Mouse (Mus musculus) bone marrow macrophage, adult 2 months (primary cell): ENCODE results near the gene Plac1. TPM values are rescaled to one million over a fixed set of nuclear protein-coding genes. Genes with fewer than 3 reads are reported as not detected.

Source experiments
- H3K27ac ChIP-seq: 2 replicates; pipeline ENCODE4 v1.5.1; 2012; ENCODE audit warnings: low read depth, low read length; ENCODE audit not compliant: insufficient read depth
- H3K4me1 ChIP-seq: 2 replicates; pipeline ENCODE4 v1.6.1; 2012; ENCODE audit warnings: low read length; ENCODE audit not compliant: control insufficient read depth, insufficient read depth
- H3K4me3 ChIP-seq: 2 replicates; pipeline ENCODE4 v1.5.1; 2012; ENCODE audit warnings: mild to moderate bottlenecking, low read length, moderate library complexity; ENCODE audit not compliant: insufficient read depth
- CTCF ChIP-seq: IDR thresholded peaks from 2 replicates; pipeline ENCODE4 v1.5.1; 2012; ENCODE audit warnings: low read depth, mild to moderate bottlenecking, low read length, moderate library complexity
- POLR2A ChIP-seq: IDR thresholded peaks from 2 replicates; pipeline ENCODE4 v1.6.1; 2012; ENCODE audit warnings: mild to moderate bottlenecking, low read depth, low read length, borderline replicate concordance
- polyA plus RNA-seq: library from polyadenylated mRNA; stranded (reverse); fragments of >200 nt; gene quantifications from 2 replicates; pipeline ENCODE4 v1.2.4, GENCODE M21; 2012; ENCODE audit not compliant: missing spikeins, insufficient read depth, insufficient read length

The Plac1 gene
- polyA plus RNA-seq, 1 experiment: not detected

DNA sequence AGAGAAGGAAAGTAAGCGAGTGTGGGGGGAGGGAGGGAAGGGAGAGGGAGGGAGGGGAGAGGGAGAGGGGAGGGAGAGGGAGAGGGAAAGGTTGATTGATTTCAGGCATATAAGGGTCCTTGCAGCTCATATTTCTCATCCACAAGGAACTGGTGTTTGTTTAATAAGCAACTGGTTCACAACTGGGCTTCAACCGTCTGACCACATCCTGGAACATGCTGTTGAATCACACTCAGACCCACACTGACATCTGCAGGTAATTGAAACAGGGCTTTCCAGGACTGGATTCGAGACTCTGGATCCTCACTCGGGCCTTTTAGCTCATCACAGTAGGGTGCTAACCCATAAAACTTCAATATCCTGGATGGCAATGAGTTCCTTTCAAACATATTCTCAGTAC, 6.2 kb downstream of the Plac1 start:
- no peak overlapping the region for H3K27ac ChIP-seq
- TF ChIP-seq POLR2A (no peak), CTCF (no peak)

DNA sequence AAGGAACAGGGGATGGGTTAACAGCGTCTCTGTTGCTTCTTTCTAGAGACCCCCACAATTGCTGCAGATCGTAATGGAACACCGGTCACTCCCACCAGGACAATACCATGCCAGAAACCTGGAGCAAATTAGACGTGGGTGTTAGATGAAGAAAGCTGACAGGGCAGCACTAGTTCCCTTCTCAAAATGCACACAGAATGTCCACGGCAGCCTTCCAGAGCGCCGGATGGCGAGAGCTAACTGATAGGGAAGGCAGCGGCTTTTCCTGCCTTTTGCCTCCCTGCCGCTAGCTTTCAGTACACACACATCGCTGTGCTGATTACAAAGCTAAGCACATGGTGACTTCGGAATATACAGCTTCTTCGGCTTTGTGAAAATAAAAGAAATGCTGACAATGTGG, 7.9 kb downstream of the Plac1 start:
- Histone ChIP-seq H3K27ac (no peak overlapping the region), H3K4me3 (no peak overlapping the region), H3K4me1 (no peaks in the 10 kb centered on the region)
- TF ChIP-seq CTCF (no peak), POLR2A (no peak)

More for the DNA sequence above, 6.2 kb downstream of the Plac1 start:
- no peak overlapping the region for H3K4me3 ChIP-seq
- H3K4me1 ChIP-seq: no peaks in the 10 kb centered on the region

DNA sequence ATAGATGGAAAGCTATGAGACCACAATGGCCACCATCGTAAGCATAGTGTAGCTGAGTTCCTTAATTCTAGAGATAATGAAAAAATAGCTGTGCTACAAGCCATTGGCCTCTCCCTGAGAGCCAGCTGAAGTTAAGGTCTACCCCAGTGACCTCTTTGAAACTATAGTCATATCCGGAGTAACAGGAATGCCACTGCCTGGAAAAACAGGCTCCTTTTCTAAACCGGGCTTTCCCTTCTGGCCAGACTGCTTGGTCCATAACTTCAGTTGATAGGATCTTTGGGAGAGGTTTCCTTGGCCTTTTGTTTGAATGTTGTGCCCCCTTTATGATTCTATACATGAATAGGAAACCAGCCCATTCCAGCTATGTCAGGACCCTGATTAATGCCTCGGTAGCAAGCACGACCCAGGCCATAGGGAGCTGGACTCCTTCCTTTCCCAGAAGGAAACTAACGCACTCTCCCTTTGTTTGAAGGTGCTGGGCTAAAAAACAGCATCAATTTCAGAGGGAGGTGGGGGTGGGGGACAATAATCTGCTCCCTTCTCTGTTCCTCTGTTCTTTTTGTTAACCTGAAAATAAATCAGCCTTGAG, 15.5 kb downstream of the Plac1 start:
- no peaks in the 10 kb centered on the region for H3K4me1 ChIP-seq
- no peak overlapping the region for H3K4me3 ChIP-seq
- H3K27ac ChIP-seq: no peak overlapping the region
- TF ChIP-seq POLR2A (no peak), CTCF (no peak)

DNA sequence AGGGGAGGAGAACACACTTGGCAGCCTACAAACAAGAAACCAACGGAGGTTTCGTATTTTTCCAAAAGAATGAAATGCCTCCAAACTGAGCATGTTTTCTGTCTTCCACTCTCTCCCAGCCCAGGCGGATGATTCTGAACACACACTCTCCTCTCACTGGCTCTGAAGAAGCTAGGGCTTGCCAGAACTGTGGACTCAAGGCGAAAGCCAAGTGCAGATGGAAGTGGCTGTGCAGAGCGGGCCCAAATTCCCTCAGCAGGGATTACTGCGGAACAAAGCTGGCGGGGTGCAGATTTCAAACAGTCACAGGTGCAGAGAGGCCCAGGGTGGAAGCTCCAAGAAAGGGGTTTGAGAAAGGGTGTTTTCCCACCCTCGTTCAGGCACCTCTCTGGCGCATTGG, 19.1 kb downstream of the Plac1 start:
- Histone ChIP-seq H3K4me3 (no peak overlapping the region), H3K27ac (no peak overlapping the region), H3K4me1 (no peaks in the 10 kb centered on the region)
- TF ChIP-seq POLR2A: no peak
- TF ChIP-seq CTCF: no peak

DNA sequence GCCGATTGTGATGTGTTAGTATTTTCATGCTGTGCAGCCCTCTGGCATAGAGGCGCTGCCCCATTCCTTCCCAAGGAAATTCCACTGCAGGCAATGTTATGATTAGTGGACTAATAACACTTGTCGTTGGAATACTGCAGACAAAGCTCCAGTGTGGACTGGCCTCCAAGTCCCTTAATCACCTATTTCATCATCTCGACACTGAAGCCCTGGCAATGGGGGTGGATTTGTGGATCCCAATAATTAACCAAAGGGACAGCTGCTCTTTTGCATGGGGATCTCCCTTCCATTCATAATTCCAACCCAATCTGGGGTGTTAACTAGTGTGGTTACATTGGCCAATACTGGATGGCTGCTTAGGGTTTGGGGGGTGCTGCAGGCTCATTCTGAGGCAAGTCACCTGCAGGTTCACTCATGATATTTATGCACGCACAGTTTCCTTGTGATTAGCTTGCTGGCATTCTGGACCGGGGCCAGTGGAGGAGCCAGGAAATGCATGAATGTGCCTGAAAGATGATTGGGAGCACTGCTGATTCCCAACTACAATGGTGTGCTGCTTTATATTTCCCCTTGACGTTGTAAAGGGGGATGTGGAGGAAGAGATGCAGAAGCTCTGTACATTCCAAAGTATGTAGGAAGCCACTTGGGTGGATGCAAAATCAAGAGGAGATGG, 25.2 kb downstream of the Plac1 start:
- Histone ChIP-seq H3K27ac (no peak overlapping the region), H3K4me1 (no peaks in the 10 kb centered on the region), H3K4me3 (no peak overlapping the region)
- TF ChIP-seq POLR2A (no peak), CTCF (no peak)

DNA sequence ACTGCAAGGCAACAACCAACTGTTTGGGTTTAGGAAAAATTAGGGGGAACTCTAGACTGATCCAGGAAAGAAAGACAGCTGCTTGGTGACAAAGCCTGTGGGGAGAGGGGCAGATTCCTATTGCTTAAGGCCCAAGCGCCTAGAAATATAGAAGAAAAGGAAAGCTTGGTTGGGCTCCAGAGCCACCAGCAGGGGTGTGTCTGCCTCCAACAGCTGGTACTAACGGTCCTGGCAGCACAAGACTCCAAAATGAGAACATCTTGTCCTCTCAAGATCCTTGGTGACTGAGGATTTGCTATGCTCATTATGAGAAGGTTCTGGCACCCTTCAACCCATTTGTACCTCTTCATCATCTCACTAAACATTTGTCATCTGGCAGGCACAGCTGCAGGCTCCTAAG, 26.1 kb downstream of the Plac1 start:
- H3K27ac ChIP-seq: no peak overlapping the region
- no peaks in the 10 kb centered on the region for H3K4me1 ChIP-seq
- H3K4me3 ChIP-seq: no peak overlapping the region
- TF ChIP-seq CTCF: no peak
- TF ChIP-seq POLR2A: no peak

DNA sequence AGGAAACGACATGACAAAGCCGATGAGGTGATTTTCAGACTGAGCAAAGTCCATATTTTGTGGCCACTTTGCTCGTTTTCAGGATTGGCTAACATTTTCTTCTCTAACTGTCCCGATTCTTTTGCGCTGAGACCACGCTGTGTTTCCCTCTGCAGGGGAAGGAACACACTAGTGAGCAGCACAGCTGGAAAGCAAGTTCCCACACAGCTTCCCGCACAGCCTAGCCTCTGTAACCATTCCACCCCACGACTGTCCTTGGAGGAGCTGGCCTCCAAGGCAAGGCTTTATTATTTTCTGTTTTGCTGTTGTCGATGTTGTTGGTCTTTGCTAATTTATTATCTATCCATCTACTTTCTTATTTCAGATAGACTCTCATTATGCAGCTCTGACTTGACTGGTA, 27.4 kb downstream of the Plac1 start:
- H3K4me1 ChIP-seq: no peaks in the 10 kb centered on the region
- no peak for TF ChIP-seq CTCF
- TF ChIP-seq POLR2A: no peak
- no peak overlapping the region for H3K4me3 ChIP-seq
- H3K27ac ChIP-seq: no peak overlapping the region

DNA sequence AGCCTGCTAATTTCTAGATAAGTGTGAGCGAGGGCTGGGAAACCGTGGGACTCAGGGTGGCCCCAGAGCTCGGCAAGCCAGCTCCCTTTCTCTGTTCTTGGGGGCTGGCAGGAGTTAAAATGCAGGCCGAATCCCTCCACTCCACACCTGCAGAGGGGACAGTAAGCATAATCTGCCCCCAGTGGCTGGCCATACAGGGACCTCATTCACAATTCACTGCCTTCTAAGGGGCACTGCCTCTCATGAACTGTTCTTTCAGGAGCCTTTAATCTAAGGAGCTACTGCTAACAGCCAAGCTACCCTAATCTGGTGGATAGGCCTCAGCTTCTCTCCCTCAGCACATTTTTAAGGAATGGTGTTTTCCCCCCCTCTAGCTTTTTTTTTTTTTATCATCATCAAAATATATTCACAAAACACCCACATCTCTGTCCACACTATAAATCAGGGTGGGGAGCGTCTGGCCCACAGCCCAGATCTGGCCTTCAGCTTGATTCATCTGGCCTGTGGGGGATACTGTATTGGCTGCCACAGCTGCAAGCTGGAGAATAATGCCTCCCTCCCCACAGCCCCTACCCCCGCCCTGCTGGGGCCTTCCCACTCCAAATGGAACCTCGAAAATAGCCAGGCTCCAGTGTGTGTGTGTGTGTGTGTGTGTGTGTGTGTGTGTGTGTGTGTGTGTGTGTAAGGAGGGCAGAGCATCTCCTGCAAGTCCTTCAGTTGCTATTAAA, 28.0 kb downstream of the Plac1 start:
- no peaks in the 10 kb centered on the region for H3K4me1 ChIP-seq

DNA sequence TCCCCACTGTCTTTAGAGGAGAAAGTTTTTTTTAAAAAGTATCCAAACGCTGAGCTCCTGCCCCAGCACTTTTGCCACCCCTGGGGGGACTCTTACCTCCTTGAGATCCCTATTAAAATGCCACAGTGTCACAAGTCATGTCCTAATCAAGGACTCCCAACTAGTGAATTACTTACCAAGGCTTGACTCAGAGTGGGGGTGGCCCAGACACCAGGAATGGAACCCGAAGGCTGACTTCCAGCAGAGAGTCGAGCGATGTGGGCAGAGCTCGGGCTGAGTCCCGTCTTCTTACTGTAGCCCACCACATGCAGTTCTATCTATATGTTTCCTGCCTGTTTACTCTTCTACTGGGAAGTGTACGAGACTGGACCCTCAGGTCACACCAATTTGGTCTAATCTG, 30.5 kb downstream of the Plac1 start:
- H3K4me3 ChIP-seq: no peak overlapping the region
- no peak for TF ChIP-seq POLR2A
- TF ChIP-seq CTCF: no peak
- no peaks in the 10 kb centered on the region for H3K4me1 ChIP-seq
- no peak overlapping the region for H3K27ac ChIP-seq

More for the DNA sequence above, 28.0 kb downstream of the Plac1 start:
- Histone ChIP-seq H3K27ac (no peak overlapping the region), H3K4me3 (no peak overlapping the region)
- TF ChIP-seq POLR2A (no peak), CTCF (no peak)

DNA sequence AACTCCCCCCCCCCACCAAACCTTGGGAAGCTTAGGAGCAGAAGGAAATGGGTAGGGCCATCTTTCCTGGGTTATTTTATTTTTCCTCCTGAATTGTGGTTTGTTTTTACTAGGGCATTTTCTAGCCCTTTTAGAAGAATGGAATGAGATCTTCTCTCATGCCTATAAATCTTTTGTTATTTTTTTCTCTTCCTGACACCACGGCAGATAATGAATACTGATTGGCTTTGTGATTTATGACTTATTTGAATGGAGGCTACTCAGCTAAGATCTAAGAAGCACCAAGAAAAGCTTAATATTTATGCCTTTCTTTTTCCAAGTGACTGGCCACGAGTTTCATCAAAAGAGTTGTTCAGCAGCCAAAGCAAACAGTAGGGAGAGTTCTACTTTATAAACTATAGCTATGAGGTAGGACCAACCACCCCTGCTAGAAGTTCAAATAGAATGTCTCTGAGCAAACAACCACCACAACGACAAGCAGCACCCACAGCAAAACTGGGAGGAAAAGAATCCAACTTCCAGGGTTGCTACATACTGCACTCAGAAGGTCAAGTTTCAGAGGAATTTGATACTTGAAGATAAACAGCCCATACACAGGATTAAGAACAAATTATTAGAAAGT, 35.1 kb downstream of the Plac1 start:
- TF ChIP-seq CTCF (no peak), POLR2A (no peak)
- H3K4me1 ChIP-seq: no peaks in the 10 kb centered on the region
- no peak overlapping the region for H3K27ac ChIP-seq
- H3K4me3 ChIP-seq: no peak overlapping the region
